Mouse (Mus musculus): ENCODE measurements at regions not wholly inside any gene's neighbourhood (a gene's known extent, or its start where the extent isn't known, plus 50 kb on each side); places are given as distances from the start of the nearest gene placed in this dataset.

- H3K4me2 ChIP-seq (ENCODE audit: low read depth, low read length): no peak overlapping the region
- H3K4me3 ChIP-seq (replicated peaks; ENCODE audit: low read length): no peak overlapping the region
- WGBS: 75% methylated on average over 5 of the region's 5 CpGs
- ATAC-seq (ENCODE audit: insufficient read depth, low FRiP score): no peak
- H3K9me3 ChIP-seq (replicated peaks; ENCODE audit: control insufficient read depth, low read length): no peaks in the 10 kb centered on the region
- peaks cover 5% of the 10 kb centered on the region; the same call in 1 of the 2 replicates for H3K4me1 ChIP-seq (ENCODE audit: control insufficient read depth, insufficient read depth, low read length)
- H3K27ac ChIP-seq (ENCODE audit: low read length): no peak overlapping the region
- H3K36me3 ChIP-seq (ENCODE audit: control insufficient read depth, insufficient read depth, low read length): no peaks in the 10 kb centered on the region
- H3K27me3 ChIP-seq (ENCODE audit: control insufficient read depth, insufficient read depth, low read length): no peaks in the 10 kb centered on the region
- no peak overlapping the region for H3K9ac ChIP-seq (ENCODE audit: low read length)
These were observed 53.4 kb downstream of the Gm47996 start for GRCm38 (mm10) chr1:151263372-151263771.

- no peak overlapping the region for H3K27ac ChIP-seq (ENCODE audit: low read length)
These were observed 53.9 kb downstream of the Gm47996 start for GRCm38 (mm10) chr1:151263830-151264229.

GRCm38 (mm10) chr1:151264789-151265188 is 54.9 kb downstream of the Gm47996 start:
- no peak overlapping the region for H3K27ac ChIP-seq (ENCODE audit: low read length)
- no peaks in the 10 kb centered on the region for H3K9me3 ChIP-seq (replicated peaks; ENCODE audit: control insufficient read depth, low read length)
- no peaks in the 10 kb centered on the region for H3K27me3 ChIP-seq (ENCODE audit: control insufficient read depth, insufficient read depth, low read length)
- no peaks in the 10 kb centered on the region for H3K4me1 ChIP-seq (ENCODE audit: control insufficient read depth, insufficient read depth, low read length)
- ATAC-seq (ENCODE audit: insufficient read depth, low FRiP score): no peak
- H3K36me3 ChIP-seq (ENCODE audit: control insufficient read depth, insufficient read depth, low read length): no peaks in the 10 kb centered on the region
- H3K4me3 ChIP-seq (replicated peaks; ENCODE audit: low read length): no peak overlapping the region
- H3K9ac ChIP-seq (ENCODE audit: low read length): no peak overlapping the region
- 84% methylated on average over 6 of the region's 6 CpGs for WGBS
- H3K4me2 ChIP-seq (ENCODE audit: low read depth, low read length): no peak overlapping the region

More at GRCm38 (mm10) chr1:151263830-151264229, 53.9 kb downstream of the Gm47996 start:
- H3K4me2 ChIP-seq (ENCODE audit: low read depth, low read length): no peak overlapping the region
- H3K27me3 ChIP-seq (ENCODE audit: control insufficient read depth, insufficient read depth, low read length): no peaks in the 10 kb centered on the region
- no peaks in the 10 kb centered on the region for H3K36me3 ChIP-seq (ENCODE audit: control insufficient read depth, insufficient read depth, low read length)
- H3K9me3 ChIP-seq (replicated peaks; ENCODE audit: control insufficient read depth, low read length): no peaks in the 10 kb centered on the region
- no peak overlapping the region for H3K9ac ChIP-seq (ENCODE audit: low read length)
- 69% methylated on average over 2 of the region's 2 CpGs for WGBS
- peaks cover 2% of the 10 kb centered on the region; the same call in 1 of the 2 replicates for H3K4me1 ChIP-seq (ENCODE audit: control insufficient read depth, insufficient read depth, low read length)
- ATAC-seq (ENCODE audit: insufficient read depth, low FRiP score): no peak
- H3K4me3 ChIP-seq (replicated peaks; ENCODE audit: low read length): no peak overlapping the region

GRCm38 (mm10) chr1:151265590-151265989 is 55.7 kb downstream of the Gm47996 start:
- no peaks in the 10 kb centered on the region for H3K4me1 ChIP-seq (ENCODE audit: control insufficient read depth, insufficient read depth, low read length)
- no peak overlapping the region for H3K27ac ChIP-seq (ENCODE audit: low read length)
- H3K9ac ChIP-seq (ENCODE audit: low read length): no peak overlapping the region
- no peaks in the 10 kb centered on the region for H3K9me3 ChIP-seq (replicated peaks; ENCODE audit: control insufficient read depth, low read length)
- H3K4me3 ChIP-seq (replicated peaks; ENCODE audit: low read length): no peak overlapping the region
- no peak for ATAC-seq (ENCODE audit: insufficient read depth, low FRiP score)
- H3K4me2 ChIP-seq (ENCODE audit: low read depth, low read length): no peak overlapping the region
- 72% methylated on average over 5 of the region's 5 CpGs for WGBS
- H3K36me3 ChIP-seq (ENCODE audit: control insufficient read depth, insufficient read depth, low read length): no peaks in the 10 kb centered on the region
- H3K27me3 ChIP-seq (ENCODE audit: control insufficient read depth, insufficient read depth, low read length): no peaks in the 10 kb centered on the region

GRCm38 (mm10) chr1:151266703-151267102 is 56.8 kb downstream of the Gm47996 start:
- Histone ChIP-seq H3K4me1 (ENCODE audit: control insufficient read depth, insufficient read depth, low read length) (no peaks in the 10 kb centered on the region), H3K9ac (ENCODE audit: low read length) (no peak overlapping the region), H3K27me3 (ENCODE audit: control insufficient read depth, insufficient read depth, low read length) (no peaks in the 10 kb centered on the region), H3K4me2 (ENCODE audit: low read depth, low read length) (no peak overlapping the region), H3K27ac (ENCODE audit: low read length) (no peak overlapping the region), H3K9me3 (replicated peaks; ENCODE audit: control insufficient read depth, low read length) (no peaks in the 10 kb centered on the region), H3K4me3 (replicated peaks; ENCODE audit: low read length) (no peak overlapping the region), H3K36me3 (ENCODE audit: control insufficient read depth, insufficient read depth, low read length) (no peaks in the 10 kb centered on the region)
- WGBS: 85% methylated on average over 4 of the region's 4 CpGs
- ATAC-seq (ENCODE audit: insufficient read depth, low FRiP score): no peak

GRCm38 (mm10) chr1:151270691-151271090 is 60.8 kb downstream of the Gm47996 start:
- Histone ChIP-seq H3K4me3 (replicated peaks; ENCODE audit: low read length) (no peak overlapping the region), H3K4me2 (ENCODE audit: low read depth, low read length) (no peak overlapping the region), H3K36me3 (ENCODE audit: control insufficient read depth, insufficient read depth, low read length) (no peaks in the 10 kb centered on the region), H3K27ac (ENCODE audit: low read length) (no peak overlapping the region), H3K4me1 (ENCODE audit: control insufficient read depth, insufficient read depth, low read length) (no peaks in the 10 kb centered on the region), H3K27me3 (ENCODE audit: control insufficient read depth, insufficient read depth, low read length) (no peaks in the 10 kb centered on the region), H3K9me3 (replicated peaks; ENCODE audit: control insufficient read depth, low read length) (no peaks in the 10 kb centered on the region), H3K9ac (ENCODE audit: low read length) (no peak overlapping the region)
- no peak for ATAC-seq (ENCODE audit: insufficient read depth, low FRiP score)
- 61% methylated on average over 8 of the region's 8 CpGs for WGBS

- WGBS: 82% methylated on average over 4 of the region's 4 CpGs
- Histone ChIP-seq H3K4me3 (replicated peaks; ENCODE audit: low read length) (no peak overlapping the region), H3K9ac (ENCODE audit: low read length) (no peak overlapping the region), H3K27ac (ENCODE audit: low read length) (no peak overlapping the region), H3K9me3 (replicated peaks; ENCODE audit: control insufficient read depth, low read length) (no peaks in the 10 kb centered on the region), H3K27me3 (ENCODE audit: control insufficient read depth, insufficient read depth, low read length) (no peaks in the 10 kb centered on the region), H3K4me2 (ENCODE audit: low read depth, low read length) (no peak overlapping the region), H3K36me3 (ENCODE audit: control insufficient read depth, insufficient read depth, low read length) (no peaks in the 10 kb centered on the region), H3K4me1 (ENCODE audit: control insufficient read depth, insufficient read depth, low read length) (no peaks in the 10 kb centered on the region)
- ATAC-seq (ENCODE audit: insufficient read depth, low FRiP score): no peak
These were observed 64.4 kb downstream of the Gm47996 start for GRCm38 (mm10) chr1:151274306-151274705.

- no peak overlapping the region for H3K27ac ChIP-seq (ENCODE audit: low read length)
- H3K4me1 ChIP-seq (ENCODE audit: control insufficient read depth, insufficient read depth, low read length): no peaks in the 10 kb centered on the region
- H3K4me3 ChIP-seq (replicated peaks; ENCODE audit: low read length): no peak overlapping the region
- H3K4me2 ChIP-seq (ENCODE audit: low read depth, low read length): no peak overlapping the region
- no peaks in the 10 kb centered on the region for H3K9me3 ChIP-seq (replicated peaks; ENCODE audit: control insufficient read depth, low read length)
- H3K9ac ChIP-seq (ENCODE audit: low read length): no peak overlapping the region
- ATAC-seq (ENCODE audit: insufficient read depth, low FRiP score): no peak
- no peaks in the 10 kb centered on the region for H3K36me3 ChIP-seq (ENCODE audit: control insufficient read depth, insufficient read depth, low read length)
- 85% methylated on average over 3 of the region's 3 CpGs for WGBS
- H3K27me3 ChIP-seq (ENCODE audit: control insufficient read depth, insufficient read depth, low read length): no peaks in the 10 kb centered on the region
These were observed 65.7 kb downstream of the Gm47996 start for GRCm38 (mm10) chr1:151275581-151275980.

- ATAC-seq (ENCODE audit: insufficient read depth, low FRiP score): no peak
- no peak overlapping the region for H3K9ac ChIP-seq (ENCODE audit: low read length)
- 72% methylated on average over 3 of the region's 3 CpGs for WGBS
These were observed 64.3 kb upstream of the Ivns1abp start for GRCm38 (mm10) chr1:151279955-151280354.

GRCm38 (mm10) chr1:151285045-151285444 is 59.2 kb upstream of the Ivns1abp start:
- H3K4me1 ChIP-seq (ENCODE audit: control insufficient read depth, insufficient read depth, low read length): 0 out of 2 replicates have a peak, but pooled peaks cover 5% of the 10 kb centered on the region
- no peaks in the 10 kb centered on the region for H3K27me3 ChIP-seq (ENCODE audit: control insufficient read depth, insufficient read depth, low read length)
- H3K9ac ChIP-seq (ENCODE audit: low read length): no peak overlapping the region
- 88% methylated on average over 7 of the region's 7 CpGs for WGBS
- no peak overlapping the region for H3K4me2 ChIP-seq (ENCODE audit: low read depth, low read length)
- H3K4me3 ChIP-seq (replicated peaks; ENCODE audit: low read length): no peak overlapping the region
- H3K9me3 ChIP-seq (replicated peaks; ENCODE audit: control insufficient read depth, low read length): no peaks in the 10 kb centered on the region
- no peak for ATAC-seq (ENCODE audit: insufficient read depth, low FRiP score)
- no peak overlapping the region for H3K27ac ChIP-seq (ENCODE audit: low read length)
- H3K36me3 ChIP-seq (ENCODE audit: control insufficient read depth, insufficient read depth, low read length): no peaks in the 10 kb centered on the region

More at GRCm38 (mm10) chr1:151279955-151280354, 64.3 kb upstream of the Ivns1abp start:
- H3K27me3 ChIP-seq (ENCODE audit: control insufficient read depth, insufficient read depth, low read length): no peaks in the 10 kb centered on the region
- H3K27ac ChIP-seq (ENCODE audit: low read length): no peak overlapping the region
- H3K4me2 ChIP-seq (ENCODE audit: low read depth, low read length): no peak overlapping the region
- no peaks in the 10 kb centered on the region for H3K4me1 ChIP-seq (ENCODE audit: control insufficient read depth, insufficient read depth, low read length)
- no peaks in the 10 kb centered on the region for H3K9me3 ChIP-seq (replicated peaks; ENCODE audit: control insufficient read depth, low read length)
- no peak overlapping the region for H3K4me3 ChIP-seq (replicated peaks; ENCODE audit: low read length)
- no peaks in the 10 kb centered on the region for H3K36me3 ChIP-seq (ENCODE audit: control insufficient read depth, insufficient read depth, low read length)

Measured in stomach, embryonic 16.5 days (tissue).